Mouse (Mus musculus): Measurements from ENCODE around the gene Hoxc9.
A peak's percentile ranks its signal among the peaks of the same experiment; 100 is the strongest.

Hoxc9 gene

DNA sequence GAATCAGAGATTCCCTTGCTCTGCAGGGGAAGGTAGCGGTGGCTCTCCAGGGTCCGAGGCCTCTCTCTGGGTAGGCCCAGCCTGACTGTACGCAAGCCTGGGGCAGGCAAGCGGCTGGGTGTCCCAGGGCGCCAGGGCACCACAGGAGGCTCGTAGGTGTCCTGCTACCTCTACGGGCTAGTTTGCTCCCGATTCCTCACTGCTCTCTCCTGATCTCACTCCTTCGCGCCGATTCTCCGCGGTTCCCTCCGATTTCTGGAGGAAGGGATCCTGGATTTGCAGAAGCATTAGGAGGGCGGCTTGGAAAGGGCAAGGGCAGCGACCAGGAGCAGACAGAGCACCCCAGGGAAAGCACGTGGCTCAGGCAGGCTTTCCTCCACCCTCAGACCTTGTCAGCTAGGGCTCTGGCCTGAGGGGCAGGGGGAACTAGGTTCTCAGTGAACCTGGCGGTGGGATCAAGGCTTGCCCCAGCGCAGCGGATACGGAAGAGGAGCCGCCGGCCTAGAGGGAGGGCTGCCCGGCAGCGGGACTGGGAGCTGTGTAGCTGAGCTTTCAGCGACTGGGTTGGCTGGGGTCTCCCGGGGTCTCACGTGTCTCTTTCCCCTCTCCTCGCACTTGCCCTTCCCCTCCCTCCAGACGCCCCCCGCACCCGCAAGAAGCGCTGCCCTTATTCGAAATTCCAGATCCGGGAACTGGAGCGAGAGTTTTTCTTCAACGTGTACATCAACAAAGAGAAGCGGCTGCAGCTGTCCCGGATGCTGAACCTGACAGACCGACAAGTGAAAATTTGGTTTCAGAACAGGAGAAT, 20.2 kb upstream of the Hoxc9 start:
- no peak for DNase-seq (ENCODE audit: low spot score)

DNA sequence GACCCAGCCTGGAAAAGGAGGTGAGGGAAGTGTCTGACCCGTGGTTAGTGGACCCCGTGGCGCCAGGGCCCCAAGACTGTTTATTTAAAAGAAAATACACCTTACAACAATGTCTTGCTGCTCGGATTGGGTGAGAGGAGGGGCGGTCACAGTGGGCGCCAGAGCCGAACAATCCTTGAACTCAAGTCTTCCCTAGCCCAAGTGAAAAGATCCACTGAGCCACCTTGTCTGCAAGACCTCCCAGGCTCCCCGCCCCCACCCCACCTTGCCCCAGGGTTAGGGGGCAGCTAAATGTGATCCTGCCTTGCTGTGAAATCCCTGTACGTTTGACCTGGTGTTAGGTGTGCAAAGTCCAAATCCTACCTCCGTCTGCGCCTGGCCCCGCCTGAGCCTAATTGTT, 19.3 kb upstream of the Hoxc9 start:
- no peak for DNase-seq (ENCODE audit: low spot score)

DNA sequence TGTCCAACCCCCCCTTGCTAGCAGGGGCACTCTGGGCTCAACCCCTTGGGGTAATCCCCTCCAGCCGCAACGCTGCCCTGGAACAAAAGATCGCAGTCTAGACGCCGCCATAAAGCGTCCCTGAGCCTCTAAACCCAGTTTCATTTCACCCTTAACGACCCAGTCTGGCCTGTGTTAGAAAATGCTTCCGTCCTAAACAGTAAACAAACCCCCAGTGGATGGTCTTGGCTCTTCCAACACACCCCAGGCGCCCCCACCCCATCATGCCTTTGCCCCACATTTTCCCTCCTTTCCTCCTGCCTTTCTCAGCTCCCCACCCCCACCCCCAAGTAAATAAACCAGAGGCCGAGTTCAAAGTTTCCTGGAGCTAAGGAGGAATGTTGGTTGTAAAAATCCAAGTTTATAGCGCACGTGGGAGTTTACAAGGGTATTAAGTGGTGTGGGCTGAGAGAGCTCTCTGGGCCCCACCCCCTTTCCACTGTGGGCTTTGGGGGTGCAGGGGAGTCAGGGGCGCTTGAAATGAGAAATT, 16.5 kb upstream of the Hoxc9 start:
- no peak for DNase-seq (ENCODE audit: low spot score)

GRCm38 (mm10) chr15:102961728-102962127, 14.5 kb upstream of the Hoxc9 start:
- no peak for DNase-seq (ENCODE audit: low spot score)

- DNase-seq (ENCODE audit: low spot score), result no peak
These were observed 13.7 kb upstream of the Hoxc9 start for GRCm38 (mm10) chr15:102962492-102962891.

GRCm38 (mm10) chr15:102963259-102963658, 13.0 kb upstream of the Hoxc9 start:
- no peak for DNase-seq (ENCODE audit: low spot score)

DNA sequence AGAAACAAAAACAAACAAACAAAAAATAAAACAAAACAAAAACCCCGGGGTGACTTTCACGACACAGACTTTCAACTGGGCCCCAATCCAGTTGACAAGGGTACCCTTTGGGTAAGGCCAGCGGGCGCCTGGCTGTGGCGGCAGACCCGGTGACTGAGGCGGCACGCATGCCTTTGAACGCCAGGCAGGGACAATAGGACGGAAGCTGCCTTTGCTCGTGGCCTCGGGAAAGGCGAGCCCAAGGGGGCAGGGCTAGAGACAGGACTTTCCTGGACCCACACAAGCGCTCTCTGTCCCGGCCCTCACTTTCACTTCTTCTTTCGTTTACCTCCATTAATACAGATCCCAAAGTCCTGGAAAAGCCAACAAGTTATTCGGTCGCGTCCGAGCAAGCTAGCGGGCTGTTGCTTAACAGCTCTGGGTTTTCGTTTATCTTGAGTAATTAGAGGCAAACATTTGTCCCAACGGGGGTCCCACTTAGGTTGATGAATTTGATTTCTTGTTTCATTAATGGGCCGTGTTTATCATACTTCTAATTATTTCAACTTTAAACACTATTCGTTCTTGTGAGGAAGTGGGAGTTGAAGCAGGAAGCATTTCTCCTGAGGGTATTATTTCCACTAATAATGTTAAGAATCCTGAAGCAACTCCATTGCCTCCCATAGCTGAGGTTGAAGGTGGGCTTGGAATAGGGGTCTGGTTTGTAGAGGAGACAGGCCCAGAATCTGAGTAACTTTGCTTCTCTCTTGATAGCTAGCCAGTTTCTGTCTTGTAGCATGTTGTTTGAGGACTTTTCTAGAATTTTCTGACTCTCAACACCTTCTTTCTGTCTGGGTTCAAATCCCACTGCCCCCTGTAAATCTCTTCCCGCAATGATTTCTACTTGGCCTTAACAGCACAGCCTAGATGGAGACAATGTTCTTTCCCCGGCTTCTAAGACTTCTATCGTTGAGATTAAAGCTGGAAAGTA, 12.3 kb upstream of the Hoxc9 start:
- no peak for DNase-seq (ENCODE audit: low spot score)

- no peak for DNase-seq (ENCODE audit: low spot score)
These were observed 11.0 kb upstream of the Hoxc9 start for GRCm38 (mm10) chr15:102965003-102965891.

- peak; percentile 66 for DNase-seq (ENCODE audit: low spot score)
These were observed 10.1 kb upstream of the Hoxc9 start for GRCm38 (mm10) chr15:102965892-102966775.

DNA sequence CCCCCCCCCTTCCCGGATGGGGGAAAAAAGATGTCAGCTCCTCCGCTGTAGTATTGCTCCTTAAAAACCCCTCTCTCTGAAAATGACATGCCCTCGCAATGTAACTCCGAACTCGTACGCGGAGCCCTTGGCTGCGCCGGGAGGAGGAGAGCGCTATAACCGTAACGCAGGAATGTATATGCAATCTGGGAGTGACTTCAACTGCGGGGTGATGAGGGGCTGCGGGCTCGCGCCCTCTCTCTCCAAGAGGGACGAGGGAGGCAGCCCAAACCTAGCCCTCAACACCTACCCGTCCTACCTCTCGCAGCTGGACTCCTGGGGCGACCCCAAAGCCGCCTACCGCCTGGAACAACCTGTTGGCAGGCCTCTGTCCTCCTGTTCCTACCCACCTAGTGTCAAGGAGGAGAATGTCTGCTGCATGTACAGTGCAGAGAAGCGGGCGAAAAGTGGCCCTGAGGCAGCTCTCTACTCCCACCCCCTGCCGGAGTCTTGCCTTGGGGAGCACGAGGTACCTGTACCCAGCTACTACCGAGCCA, 9.4 kb upstream of the Hoxc9 start, which contains the start of gene Hoxc10:
Gene Hoxc10 (plus strand): TSS at position 21 of the 536 bp plus-strand sequence.
- DNase-seq (ENCODE audit: low spot score), result no peak

DNA sequence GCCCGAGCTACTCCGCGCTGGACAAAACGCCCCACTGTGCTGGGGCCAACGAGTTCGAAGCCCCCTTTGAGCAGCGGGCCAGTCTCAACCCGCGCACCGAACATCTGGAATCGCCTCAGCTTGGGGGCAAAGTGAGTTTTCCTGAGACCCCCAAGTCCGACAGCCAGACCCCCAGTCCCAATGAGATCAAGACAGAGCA, 9.0 kb upstream of the Hoxc9 start, which contains the start of gene Hoxc5:
Gene Hoxc5 (plus strand): TSS at position 132 of the 199 bp plus-strand sequence.
- no peak for DNase-seq (ENCODE audit: low spot score)

- no peak for DNase-seq (ENCODE audit: low spot score)
These were observed 8.5 kb upstream of the Hoxc9 start for GRCm38 (mm10) chr15:102967511-102968397.

DNA sequence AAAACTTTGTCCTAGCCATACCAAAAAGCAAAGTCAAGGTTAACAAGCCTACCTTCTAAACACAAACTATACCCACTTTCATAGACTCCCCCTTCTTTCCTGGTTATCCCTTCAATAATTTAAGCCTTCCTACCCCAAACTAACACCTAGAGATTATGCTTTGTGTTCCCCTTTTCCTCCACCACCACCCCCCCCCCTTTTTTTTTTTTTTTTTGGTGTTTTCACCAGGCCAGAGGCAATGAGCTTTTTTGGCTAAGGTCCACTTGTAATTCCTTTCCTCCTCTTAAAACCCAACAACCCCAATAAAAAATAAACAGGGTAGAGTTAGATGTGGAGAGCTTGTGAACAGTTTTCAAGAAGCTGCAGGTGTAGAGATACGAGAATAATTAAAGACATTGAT, 6.9 kb upstream of the Hoxc9 start:
- no peak for DNase-seq (ENCODE audit: low spot score)

DNA sequence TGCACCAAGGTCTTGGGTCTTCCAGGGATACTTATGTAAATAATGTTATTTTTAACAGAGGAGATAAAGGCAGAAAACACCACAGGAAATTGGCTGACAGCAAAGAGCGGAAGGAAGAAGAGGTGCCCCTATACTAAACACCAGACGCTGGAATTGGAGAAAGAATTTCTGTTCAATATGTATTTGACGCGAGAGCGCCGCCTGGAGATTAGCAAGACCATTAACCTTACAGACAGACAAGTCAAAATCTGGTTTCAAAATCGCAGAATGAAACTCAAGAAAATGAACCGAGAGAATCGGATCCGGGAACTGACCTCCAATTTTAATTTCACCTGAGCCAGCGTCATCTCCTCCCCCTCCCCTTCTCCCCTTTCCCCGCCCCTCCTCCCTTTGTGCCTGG, 5.5 kb upstream of the Hoxc9 start:
- DNase-seq (ENCODE audit: low spot score), result no peak

- no peak for DNase-seq (ENCODE audit: low spot score)
These were observed 4.0 kb upstream of the Hoxc9 start for GRCm38 (mm10) chr15:102972254-102972653.

GRCm38 (mm10) chr15:102972753-102973152, 3.5 kb upstream of the Hoxc9 start:
- no peak for DNase-seq (ENCODE audit: low spot score)

- DNase-seq (ENCODE audit: low spot score), result no peak
These were observed 1.2 kb upstream of the Hoxc9 start for GRCm38 (mm10) chr15:102975034-102975433.

GRCm38 (mm10) chr15:102975688-102976111, 539 bp upstream of the Hoxc9 start:
- no peak for DNase-seq (ENCODE audit: low spot score)

- DNase-seq (ENCODE audit: low spot score), result no peak
These were observed 588 bp downstream of the Hoxc9 start for GRCm38 (mm10) chr15:102976631-102977422.

Measured in urinary bladder, postnatal 10 days (tissue).